Mouse (Mus musculus) G1E (cell line): Measurements from ENCODE around the gene Slc35b2.

ENCODE experiments used
- CTCF ChIP-seq: IDR thresholded peaks from 2 replicates; pipeline ENCODE4 v1.5.1; 2012; ENCODE audit warnings: low read depth, low read length, inconsistent platforms, mixed read lengths
- GATA1 ChIP-seq: IDR thresholded peaks from 2 replicates; pipeline ENCODE4 v1.6.1; 2012; ENCODE audit warnings: borderline replicate concordance, low read length, inconsistent platforms, mixed read lengths
- GATA2 ChIP-seq: IDR thresholded peaks from 2 replicates; pipeline ENCODE4 v1.6.1; 2012; ENCODE audit warnings: low read depth, low read length, inconsistent platforms, borderline replicate concordance
- TAL1 ChIP-seq: conservative IDR thresholded peaks from 2 replicates; pipeline ENCODE4 v1.6.1; 2012; ENCODE audit warnings: low read depth, low read length, inconsistent platforms, mixed read lengths

- TF ChIP-seq TAL1 = no peak
- TF ChIP-seq CTCF = no peak
- TF ChIP-seq GATA1 = no peak
- no peak for TF ChIP-seq GATA2
These were observed 19.4 kb upstream of the Slc35b2 start for GRCm38 (mm10) chr17:45544001-45544872.
